Mouse (Mus musculus): ENCODE measurements around the gene Slc35g3. TPM values are rescaled to one million over a fixed set of nuclear protein-coding genes. Genes with fewer than 3 reads are reported as not detected.

Slc35g3 gene
- polyA plus RNA-seq, 1 experiment, result not detected

Other genes starting within 250 kb of the Slc35g3 start
- gene Dnah2, start 212.9 kb downstream of the Slc35g3 start, polyA plus RNA-seq (2012; rRNA removed), result 2.7 and 4.6 TPM in 2 replicates
- gene Efnb3, start 201.8 kb downstream of the Slc35g3 start, polyA plus RNA-seq (2012; rRNA removed), result 78.4 and 80.4 TPM in 2 replicates
- gene Wrap53, start 181.7 kb downstream of the Slc35g3 start, polyA plus RNA-seq (2012; rRNA removed), result 12.2 and 12.9 TPM in 2 replicates
- gene Trp53, start 181.6 kb downstream of the Slc35g3 start, polyA plus RNA-seq (2012; rRNA removed), result 36.7 and 38.4 TPM in 2 replicates
- 324 and 357 TPM in 2 replicates for gene Atp1b2, start 156.0 kb downstream of the Slc35g3 start, polyA plus RNA-seq (2012; rRNA removed)
- gene Shbg, start 144.1 kb downstream of the Slc35g3 start, polyA plus RNA-seq (2012; rRNA removed), result 0.11 and 0.16 TPM in 2 replicates
- gene Sat2, start 139.9 kb downstream of the Slc35g3 start, polyA plus RNA-seq (2012; rRNA removed), result 20.3 and 26.3 TPM in 2 replicates
- gene Fxr2, start 129.0 kb downstream of the Slc35g3 start, polyA plus RNA-seq (2012; rRNA removed), result 136 and 154 TPM in 2 replicates
- gene Sox15, start 106.7 kb downstream of the Slc35g3 start, polyA plus RNA-seq (2012; rRNA removed), result 0.34 TPM in 1 of 2 replicates, not detected in the other
- gene Mpdu1, start 99.3 kb downstream of the Slc35g3 start, polyA plus RNA-seq (2012; rRNA removed), result 104 and 113 TPM in 2 replicates
- 13.7 TPM in 2 replicates for gene Cd68, start 95.8 kb downstream of the Slc35g3 start, polyA plus RNA-seq (2012; rRNA removed)
- gene Eif4a1, start 89.5 kb downstream of the Slc35g3 start, polyA plus RNA-seq (2012; rRNA removed), result 365 and 370 TPM in 2 replicates
- 138 and 154 TPM in 2 replicates for gene Senp3, start 79.9 kb downstream of the Slc35g3 start, polyA plus RNA-seq (2012; rRNA removed)
- 5.3 and 5.4 TPM in 2 replicates for gene Tnfsf13, start 76.2 kb downstream of the Slc35g3 start, polyA plus RNA-seq (2012; rRNA removed)
- gene Tnfsf12, start 66.1 kb downstream of the Slc35g3 start, polyA plus RNA-seq (2012; rRNA removed), result 17.1 and 20.6 TPM in 2 replicates
- 2.9 and 4.9 TPM in 2 replicates for gene Tnfsfm13, start 65.9 kb downstream of the Slc35g3 start, polyA plus RNA-seq (2012; rRNA removed)
- gene Polr2a, start 3.3 kb downstream of the Slc35g3 start, polyA plus RNA-seq (2012; rRNA removed), result 30.9 and 32.6 TPM in 2 replicates
- 45.7 and 51.4 TPM in 2 replicates for gene Zbtb4, start 3.9 kb upstream of the Slc35g3 start, polyA plus RNA-seq (2012; rRNA removed)
- 1.4 and 1.9 TPM in 2 replicates for gene Chrnb1, start 34.0 kb upstream of the Slc35g3 start, polyA plus RNA-seq (2012; rRNA removed)
- 18.4 and 22.0 TPM in 2 replicates for gene Fgf11, start 39.9 kb upstream of the Slc35g3 start, polyA plus RNA-seq (2012; rRNA removed)
- 0.48 and 0.62 TPM in 2 replicates for gene Tmem102, start 43.7 kb upstream of the Slc35g3 start, polyA plus RNA-seq (2012; rRNA removed)
- not detected in 2 replicates for gene Gm39566, start 53.3 kb upstream of the Slc35g3 start, polyA plus RNA-seq (2012; rRNA removed)
- gene Spem2, start 56.5 kb upstream of the Slc35g3 start, polyA plus RNA-seq (2012; rRNA removed), result not detected in 2 replicates
- 0.42 and 0.58 TPM in 2 replicates for gene Spem1, start 60.2 kb upstream of the Slc35g3 start, polyA plus RNA-seq (2012; rRNA removed)
- 116 and 125 TPM in 2 replicates for gene Nlgn2, start 75.8 kb upstream of the Slc35g3 start, polyA plus RNA-seq (2012; rRNA removed)
- 183 and 212 TPM in 2 replicates for gene Tmem256, start 76.5 kb upstream of the Slc35g3 start, polyA plus RNA-seq (2012; rRNA removed)
- 33.6 and 37.6 TPM in 2 replicates for gene Plscr3, start 84.4 kb upstream of the Slc35g3 start, polyA plus RNA-seq (2012; rRNA removed)
- 0.14 and 0.17 TPM in 2 replicates for gene Tnk1, start 96.8 kb upstream of the Slc35g3 start, polyA plus RNA-seq (2012; rRNA removed)
- not detected in 2 replicates for gene Tmem95, start 116.0 kb upstream of the Slc35g3 start, polyA plus RNA-seq (2012; rRNA removed)
- gene Kctd11, start 119.4 kb upstream of the Slc35g3 start, polyA plus RNA-seq (2012; rRNA removed), result 1.6 and 1.8 TPM in 2 replicates
- gene Acap1, start 133.6 kb upstream of the Slc35g3 start, polyA plus RNA-seq (2012; rRNA removed), result 0.24 and 0.27 TPM in 2 replicates
- gene 2810408A11Rik, start 139.0 kb upstream of the Slc35g3 start, polyA plus RNA-seq (2012; rRNA removed), result 0.67 and 1.00 TPM in 2 replicates
- 98.0 and 101 TPM in 2 replicates for gene Neurl4, start 139.1 kb upstream of the Slc35g3 start, polyA plus RNA-seq (2012; rRNA removed)
- gene Gps2, start 151.9 kb upstream of the Slc35g3 start, polyA plus RNA-seq (2012; rRNA removed), result 64.6 and 69.0 TPM in 2 replicates
- 630 and 714 TPM in 2 replicates for gene Eif5a, start 160.0 kb upstream of the Slc35g3 start, polyA plus RNA-seq (2012; rRNA removed)
- 20.1 and 20.6 TPM in 2 replicates for gene Ybx2, start 173.8 kb upstream of the Slc35g3 start, polyA plus RNA-seq (2012; rRNA removed)
- 1.4 and 2.1 TPM in 2 replicates for gene Slc2a4, start 186.2 kb upstream of the Slc35g3 start, polyA plus RNA-seq (2012; rRNA removed)
- gene Cldn7, start 202.8 kb upstream of the Slc35g3 start, polyA plus RNA-seq (2012; rRNA removed), result 0.10 and 0.34 TPM in 2 replicates
- 117 and 133 TPM in 2 replicates for gene Ctdnep1, start 219.2 kb upstream of the Slc35g3 start, polyA plus RNA-seq (2012; rRNA removed)
- 118 and 119 TPM in 2 replicates for gene Elp5, start 220.5 kb upstream of the Slc35g3 start, polyA plus RNA-seq (2012; rRNA removed)
- gene Gabarap, start 229.2 kb upstream of the Slc35g3 start, polyA plus RNA-seq (2012; rRNA removed), result 291 and 371 TPM in 2 replicates
- gene Phf23, start 233.8 kb upstream of the Slc35g3 start, polyA plus RNA-seq (2012; rRNA removed), result 38.9 and 42.2 TPM in 2 replicates
- 34.9 and 35.3 TPM in 2 replicates for gene Dvl2, start 238.6 kb upstream of the Slc35g3 start, polyA plus RNA-seq (2012; rRNA removed)